Mouse (Mus musculus) erythroblast, embryonic 14.5 days (primary cell): ENCODE results near the gene Tcstv1.
"Not testable (repeated sequence)": the region's sequence is repeated elsewhere in the genome, so short reads cannot be mapped to it uniquely, and the experiment has no call there.

Experiments
- GATA1 ChIP-seq: IDR thresholded peaks from 2 replicates; pipeline ENCODE4 v1.6.1; 2012; ENCODE audit warnings: low read length, inconsistent platforms, mixed read lengths
- TAL1 ChIP-seq: IDR thresholded peaks from 3 replicates; pipeline ENCODE4 v1.6.1; 2012; ENCODE audit warnings: low read length, inconsistent platforms, mixed read lengths

DNA sequence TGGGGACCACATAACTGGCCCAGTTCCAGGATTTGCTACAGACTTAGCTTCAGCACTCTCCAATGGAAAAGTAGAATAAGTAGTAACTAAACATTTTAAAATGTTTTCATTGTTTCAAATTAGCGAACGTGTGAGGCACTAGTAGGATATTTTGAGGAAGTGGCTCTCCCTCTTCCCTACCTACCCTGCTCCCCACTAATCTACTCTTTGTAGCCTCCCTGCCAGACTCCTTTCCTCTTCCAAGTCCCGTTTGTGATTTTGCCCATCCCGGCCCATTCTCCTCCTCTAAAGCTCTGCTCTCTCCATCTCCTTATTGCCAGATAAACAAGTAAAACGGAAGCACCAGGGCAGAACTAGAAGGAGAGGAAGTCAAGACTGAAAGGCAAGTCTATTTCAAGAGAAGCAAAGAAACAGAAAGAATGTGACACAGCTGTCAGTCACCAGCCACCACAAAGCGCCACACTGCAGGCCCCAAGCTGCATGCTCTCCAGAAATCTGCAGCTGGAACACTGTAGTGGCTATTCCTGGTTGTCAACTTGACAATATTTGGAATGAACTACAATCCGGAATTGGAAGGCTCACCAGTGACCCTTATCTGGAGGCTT is 30.1 kb downstream of the Tcstv1 start:
- TF ChIP-seq TAL1, GATA1: not testable (repeated sequence)
